Mouse (Mus musculus) v-Abl transformed pro-B cells (cell line): Measurements from ENCODE around the gene Gm20388.
"Not testable (repeated sequence)": the region's sequence is repeated elsewhere in the genome, so short reads cannot be mapped to it uniquely, and the experiment has no call there.

Source experiments
- in situ Hi-C, 2 experiments: fragments of 400-800 bp; cut with MboI; formaldehyde crosslinking; loops; one replicate each; pipeline ENCODE4 v1.15.1; 2025; ENCODE audit not compliant: unreplicated experiment in 2 of 2

Gene Gm20388

DNA sequence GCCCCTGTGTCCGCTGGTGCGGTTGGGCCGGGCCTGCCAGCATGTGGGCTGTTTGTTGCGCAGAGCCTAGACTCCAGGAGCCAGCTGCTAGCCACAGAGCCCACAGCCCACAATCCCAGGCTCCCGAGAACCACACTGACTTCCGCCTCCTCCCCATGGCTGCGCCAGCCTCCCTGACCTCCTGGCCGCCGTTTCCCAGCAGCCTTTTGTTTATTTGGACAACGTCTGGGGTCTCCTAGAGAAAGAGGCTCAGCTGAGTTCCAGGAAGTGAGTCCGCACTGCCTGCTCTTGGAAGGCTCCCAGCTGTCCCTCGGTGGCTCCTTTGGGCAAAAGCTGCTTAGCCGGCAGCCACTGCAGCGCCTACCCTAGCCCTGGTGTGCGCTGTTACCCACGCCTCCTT lies 1754.7 kb downstream of the Gm20388 start:
- in situ Hi-C loops = no loop called here

DNA sequence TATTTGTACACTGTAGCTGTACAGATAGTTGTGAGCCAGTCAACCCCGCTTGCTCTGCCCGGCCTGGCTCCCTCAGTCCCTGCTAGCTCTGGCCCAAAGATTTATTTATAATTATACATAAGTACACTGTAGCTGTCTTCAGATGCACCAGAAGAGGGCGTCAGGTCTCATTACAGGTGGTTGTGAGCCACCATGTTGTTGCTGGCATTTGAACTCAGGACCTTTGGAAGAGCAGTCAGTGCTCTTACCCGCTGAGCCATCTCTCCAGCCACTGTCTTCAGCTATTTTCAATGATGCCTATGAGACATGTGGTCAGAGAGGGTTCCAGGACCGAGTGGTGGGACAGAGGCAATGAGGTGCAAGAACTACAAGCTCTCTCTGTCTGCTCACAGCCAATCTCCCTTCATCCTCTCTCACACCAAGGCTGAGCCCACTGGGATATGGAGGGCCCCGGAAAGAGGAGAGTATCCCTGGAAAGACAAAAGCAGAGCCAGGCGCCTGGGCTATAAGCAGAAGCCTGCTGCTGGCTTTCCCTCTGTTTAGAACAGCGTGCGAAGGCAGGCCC lies 1757.4 kb downstream of the Gm20388 start:
- in situ Hi-C loops = not testable (repeated sequence)

DNA sequence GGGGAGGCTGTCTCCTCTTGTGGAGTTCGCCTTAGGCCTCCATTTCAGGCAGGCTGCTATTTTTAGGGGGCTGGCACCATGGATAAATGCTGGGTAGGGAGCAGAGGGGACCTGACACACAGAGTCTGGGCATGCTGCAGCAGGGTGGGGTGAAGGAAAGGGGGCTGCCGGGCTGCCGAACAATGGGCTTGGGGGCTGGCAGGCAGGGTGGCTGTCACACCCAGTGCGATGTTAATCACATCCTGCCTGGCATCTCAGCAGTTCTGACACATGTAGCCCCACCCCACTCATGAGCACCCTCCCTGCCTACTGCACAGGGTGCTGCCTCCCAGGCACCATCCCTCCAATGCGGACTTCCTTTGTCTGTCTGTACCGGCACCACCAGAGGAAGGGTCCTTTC lies 1757.9 kb downstream of the Gm20388 start:
- in situ Hi-C loops = no loop called here

DNA sequence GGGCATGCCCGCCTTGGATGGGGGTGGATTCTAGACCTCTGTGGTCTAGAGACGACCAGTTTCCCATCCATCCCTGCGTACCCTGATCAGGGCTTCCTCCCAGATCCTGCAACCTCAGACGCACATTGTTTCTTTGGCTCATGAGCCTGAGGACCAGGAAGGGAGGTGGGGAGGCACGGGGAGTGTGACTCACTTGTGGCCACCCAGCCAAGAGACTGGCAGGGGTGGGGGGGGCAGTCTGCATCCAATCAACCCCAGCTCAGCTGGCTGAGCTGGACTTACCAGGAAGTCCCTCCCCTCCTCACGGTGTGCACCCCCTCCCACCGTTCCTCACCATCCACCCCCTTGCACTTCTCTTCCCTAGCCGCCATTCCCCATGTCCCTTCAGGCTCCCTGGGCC lies 1758.6 kb downstream of the Gm20388 start:
- in situ Hi-C loops = no loop called here

DNA sequence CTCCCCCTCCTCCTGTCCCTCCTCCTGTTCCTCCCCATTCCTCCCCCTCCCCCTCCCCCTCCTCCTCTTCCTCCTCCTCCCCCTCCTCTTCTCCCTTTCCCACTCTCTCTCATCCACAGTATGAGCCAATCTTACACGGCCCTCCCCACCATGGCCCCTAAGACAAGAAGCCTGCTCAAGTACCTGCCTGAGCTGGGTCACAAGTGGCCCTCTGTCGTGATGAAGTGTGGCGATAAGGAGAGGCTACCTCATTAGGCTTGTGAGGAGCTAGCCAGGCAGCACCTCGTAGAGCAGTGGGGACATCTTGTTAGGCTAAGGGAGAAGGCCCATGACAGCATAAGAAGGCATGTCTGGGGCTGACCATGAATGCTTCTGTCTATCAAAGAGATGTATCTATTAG lies 1762.5 kb downstream of the Gm20388 start:
- in situ Hi-C loops = no loop called here

DNA sequence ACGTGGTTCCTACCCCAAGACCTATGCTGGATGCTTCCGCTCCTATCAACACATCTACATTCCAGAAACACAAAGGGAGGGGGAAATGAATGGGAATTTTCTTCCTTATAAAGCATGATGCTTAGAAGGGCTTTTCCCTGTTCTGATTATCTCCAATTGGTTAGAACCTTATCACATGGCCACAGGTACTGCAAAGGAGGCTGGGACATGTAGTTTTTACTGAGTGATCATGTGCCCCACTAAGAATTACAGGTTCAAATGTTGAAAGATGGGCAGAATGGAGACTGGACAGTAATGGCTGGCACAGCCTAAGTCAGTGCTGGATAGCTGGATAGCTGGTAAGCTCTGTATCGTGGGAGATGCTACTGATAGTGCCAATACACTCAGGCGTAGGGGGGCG lies 1763.3 kb downstream of the Gm20388 start:
- in situ Hi-C loops = no loop called here

DNA sequence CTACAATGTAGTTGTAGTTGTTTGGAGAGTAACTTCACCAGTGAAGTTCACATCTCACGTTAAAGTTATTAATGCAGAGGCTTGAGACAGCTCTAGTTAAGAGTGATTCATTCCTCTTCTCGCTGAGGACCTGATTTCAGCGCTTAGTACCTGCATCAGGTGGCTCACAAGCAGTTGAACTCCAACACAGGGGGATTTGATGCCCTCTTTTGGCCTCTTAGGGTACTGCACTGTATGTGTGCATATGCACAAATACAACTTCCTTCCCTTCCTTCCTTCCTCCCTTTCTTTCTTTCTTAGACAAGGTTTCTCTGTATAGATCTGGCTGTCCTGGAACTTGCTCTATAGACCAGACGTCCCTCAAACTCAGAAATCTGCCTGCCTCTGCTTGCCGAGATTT lies 1763.9 kb downstream of the Gm20388 start:
- in situ Hi-C loops = no loop called here

DNA sequence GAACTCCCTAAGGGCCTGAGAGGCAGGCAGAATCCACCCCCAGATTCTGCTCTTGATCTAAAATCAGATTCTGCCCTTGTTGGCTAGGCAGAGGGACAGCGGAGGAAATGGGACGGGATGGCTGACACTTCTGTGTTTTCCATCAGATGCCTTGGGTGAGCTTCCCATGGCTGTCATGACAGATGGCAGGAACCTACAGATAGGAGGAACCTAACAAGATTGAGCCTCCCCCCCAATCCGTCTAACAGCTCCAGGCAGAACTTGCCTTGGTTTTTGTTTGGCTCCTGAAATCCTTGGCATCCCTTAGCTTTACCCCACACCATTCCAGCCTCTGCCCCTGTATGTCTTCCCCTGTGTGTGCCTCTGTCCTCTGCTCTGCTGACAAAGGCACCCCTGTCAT lies 1764.5 kb downstream of the Gm20388 start:
- in situ Hi-C loops = loop anchor here in 1 of 2 experiments (5.0 kb wide), 1 partner anchor 68 kb away; no protein-coding TSS in a partner anchor

DNA sequence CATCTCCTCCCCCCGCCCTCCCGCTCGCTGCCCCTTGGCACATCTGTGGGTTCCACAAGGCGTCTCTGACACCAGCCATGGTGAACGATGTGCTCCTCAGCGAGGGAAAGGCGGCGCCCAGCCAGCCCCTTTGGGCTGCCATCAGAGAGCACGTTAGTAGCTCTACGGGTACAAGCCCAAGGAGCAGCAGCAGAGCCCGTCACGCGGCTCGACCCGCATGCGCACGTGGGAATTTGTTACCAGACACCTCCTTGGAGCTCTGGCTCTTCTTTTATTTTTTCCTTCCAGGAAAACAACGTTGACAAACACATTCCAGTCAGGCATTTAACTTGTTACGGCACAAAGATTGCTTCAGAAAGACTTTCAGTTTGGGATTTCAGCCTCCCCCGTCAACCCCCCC lies 1765.1 kb downstream of the Gm20388 start:
- in situ Hi-C loops = loop anchor here in 1 of 2 experiments (5.0 kb wide), 1 partner anchor 68 kb away; no protein-coding TSS in a partner anchor

DNA sequence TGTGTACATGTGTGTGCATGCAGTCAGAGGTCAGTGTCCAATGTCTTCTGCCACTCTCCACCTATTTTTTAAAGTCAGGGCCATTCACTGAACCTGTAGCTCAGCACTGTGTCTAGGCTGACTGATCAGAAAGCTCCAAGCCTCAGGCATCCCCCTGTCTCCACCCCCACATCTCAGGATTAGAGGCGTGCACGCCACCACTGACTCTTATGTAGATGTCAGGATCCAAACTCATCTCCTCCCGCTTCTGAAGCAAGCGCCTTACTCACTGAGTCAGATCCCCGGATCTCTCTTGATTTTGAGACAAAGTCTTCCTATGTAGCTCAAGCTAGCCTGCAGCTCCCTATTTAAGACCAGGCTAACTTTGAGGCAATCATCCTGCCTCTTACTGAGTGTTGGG lies 1768.1 kb downstream of the Gm20388 start:
- in situ Hi-C loops = loop anchor here in 1 of 2 experiments (5.0 kb wide), 1 partner anchor 71 kb away; no protein-coding TSS in a partner anchor

DNA sequence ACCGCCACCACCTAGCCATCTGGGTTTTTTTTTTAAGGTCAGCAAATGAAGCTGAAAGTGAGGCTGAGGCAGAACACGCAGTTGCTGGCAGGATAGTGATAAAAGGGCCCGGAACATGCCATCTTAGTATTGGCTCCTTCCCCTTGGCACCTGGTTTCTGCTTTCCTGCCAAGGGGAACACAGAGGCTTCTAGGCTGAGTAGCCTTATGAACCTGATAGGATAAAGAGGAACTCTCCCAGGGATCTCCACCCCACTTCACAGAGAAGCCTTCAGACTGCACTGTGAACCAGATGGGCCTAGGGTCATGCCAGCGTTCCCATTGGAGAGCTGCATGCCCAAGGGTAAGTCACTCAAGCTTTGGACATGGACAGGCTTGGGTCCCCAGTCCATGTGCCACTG lies 1770.3 kb downstream of the Gm20388 start:
- in situ Hi-C loops = loop anchor here (10.0 kb wide), 2 partner anchors 76 to 566 kb away; partner anchors contain the start of gene Foxc2 (in 1 of the 2)

DNA sequence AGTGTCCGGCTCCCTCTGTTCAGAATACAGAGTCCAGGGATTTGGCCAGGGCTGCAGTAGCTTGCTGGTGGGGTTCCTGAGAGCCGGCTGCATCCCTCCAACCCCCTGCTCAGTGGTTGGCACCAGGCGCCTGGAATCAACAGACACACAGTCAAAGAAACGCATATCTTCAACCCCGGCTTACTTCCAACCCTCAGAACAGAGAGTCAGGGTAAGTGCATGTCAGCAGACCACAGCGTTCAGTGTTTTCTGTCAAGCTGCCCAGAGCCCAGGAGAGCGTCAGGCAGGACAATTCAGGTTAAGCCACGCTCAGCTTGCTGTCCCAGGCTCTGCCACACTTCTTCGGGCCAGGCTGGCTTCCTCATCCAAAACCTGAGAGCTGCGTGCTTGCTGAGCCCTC lies 1770.8 kb downstream of the Gm20388 start:
- in situ Hi-C loops = loop anchor here (10.0 kb wide), 2 partner anchors 77 to 567 kb away; partner anchors contain the start of gene Foxc2 (in 1 of the 2)

DNA sequence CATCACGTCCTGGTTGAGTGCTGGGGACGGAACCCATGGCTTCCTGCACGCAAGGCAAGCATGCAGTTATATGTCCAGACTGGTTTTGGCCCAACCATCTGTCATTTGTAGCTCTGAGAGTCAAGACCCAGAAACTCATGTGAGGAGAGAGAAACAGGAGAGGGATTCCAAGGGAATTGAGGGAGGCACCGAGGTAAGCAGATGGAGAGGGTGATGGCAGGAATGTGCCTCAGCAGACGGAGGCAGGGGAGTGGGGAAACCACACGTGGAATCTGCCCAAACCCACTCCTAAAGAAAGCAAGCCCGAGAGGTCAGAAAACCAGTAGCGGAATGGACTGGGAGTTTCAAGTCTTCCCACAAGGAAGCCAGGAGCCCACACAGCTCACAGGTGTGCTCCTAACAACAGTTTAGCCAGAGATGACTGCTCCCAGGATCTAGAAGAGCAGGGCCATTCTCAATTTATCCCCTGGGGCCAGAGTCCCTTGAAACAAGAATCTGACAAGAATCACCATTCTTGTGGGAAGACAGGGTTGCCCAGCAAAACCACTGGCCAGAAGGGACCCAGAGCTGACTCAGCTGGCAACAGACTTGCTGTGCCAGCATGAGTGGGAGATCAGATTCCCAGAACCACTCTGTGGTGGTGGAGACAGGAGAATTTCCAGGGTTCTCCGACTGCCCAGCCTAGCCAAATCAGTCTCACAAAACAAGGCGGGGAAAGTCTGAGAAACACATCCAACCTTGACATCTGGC lies 1772.6 kb downstream of the Gm20388 start:
- in situ Hi-C loops = loop anchor here (10.0 kb wide), 2 partner anchors 78 to 568 kb away; partner anchors contain the start of gene Foxc2 (in 1 of the 2)

DNA sequence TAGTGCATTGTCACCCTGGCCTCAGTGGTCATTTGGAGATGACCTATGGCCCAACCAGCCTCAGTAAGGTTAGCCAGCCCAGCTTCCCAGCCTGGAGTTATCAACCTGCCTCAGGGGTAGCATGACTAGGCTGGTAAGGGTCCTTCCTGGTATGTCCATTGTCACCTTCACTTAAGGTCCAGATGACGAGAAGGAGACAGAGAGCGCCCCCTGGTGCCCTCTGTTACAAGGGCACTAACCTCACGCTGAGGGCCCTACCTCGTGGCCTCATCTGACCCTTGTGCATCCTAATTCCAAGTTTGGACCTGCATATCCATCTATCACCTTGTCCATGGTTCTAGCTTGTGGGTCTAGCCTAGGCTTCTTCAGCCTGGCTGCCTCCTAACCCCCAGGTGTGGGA lies 1774.8 kb downstream of the Gm20388 start:
- in situ Hi-C loops = loop anchor here (5.0 to 10.0 kb wide), 3 partner anchors 81 to 571 kb away; partner anchors contain the start of gene Foxc2 (in 1 of the 2)

DNA sequence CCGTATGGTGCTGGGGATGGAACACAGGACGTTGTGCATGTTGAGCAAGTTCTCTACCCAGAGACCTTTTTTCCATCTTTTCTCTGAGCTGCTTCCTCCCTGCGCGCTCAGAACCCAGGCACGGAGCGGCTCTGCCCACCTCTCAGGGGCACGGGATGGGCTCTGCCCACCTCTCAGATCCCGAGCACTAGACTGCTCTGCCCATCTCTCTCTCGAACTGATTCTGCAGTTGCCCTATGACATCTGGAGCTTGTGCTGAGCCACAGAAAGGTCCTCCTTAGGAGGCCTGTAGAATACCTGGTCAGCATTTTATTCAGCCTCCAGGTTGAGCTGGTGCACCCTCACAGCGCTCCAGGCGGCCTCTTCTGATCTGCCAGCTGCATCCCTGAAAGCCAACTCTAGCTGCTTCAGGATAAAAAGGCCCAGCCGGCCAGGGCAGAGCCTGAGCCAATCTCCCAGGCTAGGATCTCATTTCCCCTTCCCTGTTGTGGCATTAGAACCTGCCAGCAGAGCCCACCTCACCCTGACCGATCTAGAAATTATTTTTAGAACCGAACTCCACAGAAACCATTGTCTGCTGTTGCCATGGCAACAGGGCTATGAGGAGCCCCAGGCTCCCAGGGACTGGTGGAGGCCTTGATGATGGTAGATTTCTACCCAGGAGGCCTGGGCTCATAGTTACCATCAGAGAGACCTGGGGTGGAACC lies 1777.0 kb downstream of the Gm20388 start:
- in situ Hi-C loops = loop anchor here (5.0 to 10.0 kb wide), 3 partner anchors 83 to 573 kb away; partner anchors contain the start of gene Foxc2 (in 1 of the 2)

DNA sequence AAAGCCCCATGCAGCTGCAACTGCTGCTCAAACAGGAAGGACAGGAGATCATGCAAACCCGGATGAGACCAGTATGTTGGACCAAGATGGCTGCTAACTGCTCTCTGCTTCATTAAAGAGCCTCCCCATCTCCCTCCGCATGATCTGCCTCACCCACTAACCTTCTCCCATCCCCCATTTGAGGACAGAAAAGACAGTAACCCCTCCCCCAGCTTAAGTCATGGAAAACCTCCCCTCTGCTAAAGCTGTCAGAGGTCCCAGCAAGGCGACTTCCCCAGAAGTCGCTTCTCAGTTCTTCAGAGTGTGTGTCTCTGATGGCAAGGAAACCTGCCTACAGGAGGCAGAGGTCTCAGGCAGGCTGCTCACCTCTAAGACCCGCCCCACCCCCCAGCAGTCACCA lies 1777.9 kb downstream of the Gm20388 start:
- in situ Hi-C loops = loop anchor here (5.0 to 10.0 kb wide), 3 partner anchors 84 to 574 kb away; partner anchors contain the start of gene Foxc2 (in 1 of the 2)

DNA sequence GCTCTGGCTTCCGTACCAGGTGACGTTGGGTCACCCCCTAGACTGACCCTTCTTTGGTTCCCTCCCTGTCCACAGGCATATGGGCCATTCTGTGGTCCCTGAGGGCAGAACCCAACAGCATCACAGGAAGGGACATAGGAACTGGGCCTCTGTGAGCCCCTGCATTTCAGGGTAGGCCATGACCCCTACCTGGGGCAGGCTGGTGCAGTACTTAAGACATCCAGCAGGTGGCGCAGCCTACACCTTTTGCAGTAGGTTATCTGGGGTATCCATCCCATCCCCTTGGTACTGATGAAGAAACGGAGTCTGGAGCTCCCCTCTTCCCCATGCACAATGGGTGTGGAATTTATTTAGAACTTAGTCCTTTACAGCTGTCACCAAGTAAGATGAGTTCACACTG lies 1783.8 kb downstream of the Gm20388 start:
- in situ Hi-C loops = loop anchor here (5.0 to 10.0 kb wide), 3 partner anchors 150 to 240 kb away; no protein-coding TSS in a partner anchor

DNA sequence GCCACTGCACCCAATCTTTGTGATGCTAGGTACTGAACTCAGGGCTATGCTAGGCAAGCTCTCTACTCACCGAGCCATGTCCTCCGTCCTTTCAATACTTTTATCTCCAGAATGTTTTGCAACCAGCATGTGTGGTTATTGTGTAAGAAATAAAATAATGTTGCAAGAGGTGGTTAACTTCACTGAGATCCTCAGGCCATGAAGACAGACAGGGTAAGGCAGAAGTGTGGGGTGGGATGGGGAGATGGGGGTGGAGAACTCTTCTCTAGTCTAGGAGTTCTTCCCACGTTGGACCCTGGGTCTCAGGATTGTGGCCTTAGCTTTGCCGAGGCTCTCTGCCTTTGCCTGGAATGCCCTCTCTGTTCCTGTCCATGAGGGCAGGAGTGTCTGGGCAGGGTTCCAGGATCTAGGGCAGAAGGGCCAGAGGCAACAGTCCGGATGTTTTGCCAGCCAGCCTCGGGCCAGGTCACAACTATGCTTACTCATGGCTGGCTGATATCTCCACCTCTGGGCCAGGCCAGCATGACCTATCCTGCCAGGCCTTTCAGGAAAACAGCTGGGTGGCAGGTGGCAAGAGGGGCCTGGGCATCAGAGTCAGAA lies 1785.0 kb downstream of the Gm20388 start:
- in situ Hi-C loops = loop anchor here (5.0 to 10.0 kb wide), 3 partner anchors 137 to 239 kb away; no protein-coding TSS in a partner anchor

DNA sequence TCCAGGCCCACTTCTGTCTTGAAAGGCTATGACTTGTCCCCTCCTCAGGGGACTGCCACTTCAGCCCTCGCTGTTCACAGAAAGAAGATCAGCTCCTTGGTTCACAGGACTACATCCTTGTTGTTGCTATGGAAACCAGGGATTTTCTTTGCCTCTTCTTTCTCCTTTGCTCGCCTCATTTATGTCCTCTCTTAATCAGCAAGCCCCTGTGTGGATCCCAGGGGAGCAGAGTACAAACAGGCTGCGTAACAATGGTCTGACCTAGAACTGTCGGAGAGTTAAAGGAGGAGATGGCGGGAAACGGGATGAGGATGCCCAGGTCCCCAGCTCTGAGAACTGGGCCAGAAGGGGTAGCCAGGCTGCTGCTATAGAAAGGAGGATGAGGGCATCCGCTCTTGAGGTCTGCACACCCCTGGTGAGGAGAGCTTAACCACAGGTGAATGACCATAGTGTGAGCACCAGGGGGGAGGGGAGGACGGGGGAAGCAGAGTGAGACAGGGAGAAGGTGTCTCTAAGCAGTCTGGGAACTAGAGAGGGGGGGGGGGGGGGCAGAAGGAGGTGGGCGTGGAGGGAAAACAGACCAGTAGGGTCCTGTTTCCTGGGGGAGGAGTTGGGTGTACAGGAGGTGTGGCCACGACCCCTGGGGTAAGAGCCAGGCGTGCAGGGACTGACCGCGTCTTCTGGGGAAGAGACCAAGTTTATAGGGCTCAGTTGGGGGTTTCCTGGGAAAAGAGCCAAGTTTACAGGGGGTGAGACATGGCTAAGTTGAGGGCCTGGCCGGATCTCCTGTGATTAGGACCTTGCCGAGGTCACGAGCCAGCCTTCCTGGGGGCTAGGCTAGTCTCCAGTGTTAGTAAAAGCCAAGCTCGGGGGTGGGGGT lies 1787.3 kb downstream of the Gm20388 start:
- in situ Hi-C loops = loop anchor here (5.0 to 10.0 kb wide), 3 partner anchors 134 to 237 kb away; no protein-coding TSS in a partner anchor
